Mouse (Mus musculus) kidney, embryonic 16.5 days (tissue): ENCODE data around the gene Olfr789. TPM values are rescaled to one million over a fixed set of nuclear protein-coding genes. Genes with fewer than 3 reads are reported as not detected.

Experiments
- polyA plus RNA-seq: library from polyadenylated mRNA; unstranded; fragments of >200 nt; fragmentation: Nextera tagmentation; extraction: Ambion mirVana; gene quantifications from 2 replicates; pipeline ENCODE4 v1.2.1, GENCODE M21; 2015

Gene Olfr789
- polyA plus RNA-seq, 1 experiment from 2014 or later = not detected

Other genes starting within 250 kb of the Olfr789 start
- not detected in 2 replicates for gene Olfr774, start 248.5 kb upstream of the Olfr789 start, polyA plus RNA-seq
- gene Olfr775, start 236.3 kb upstream of the Olfr789 start, polyA plus RNA-seq = not detected in 2 replicates
- gene Olfr776, start 225.6 kb upstream of the Olfr789 start, polyA plus RNA-seq = not detected in 2 replicates
- not detected in 2 replicates for gene Olfr777, start 213.3 kb upstream of the Olfr789 start, polyA plus RNA-seq
- gene Olfr780, start 166.6 kb upstream of the Olfr789 start, polyA plus RNA-seq = not detected in 2 replicates
- gene Olfr781, start 155.9 kb upstream of the Olfr789 start, polyA plus RNA-seq = not detected in 2 replicates
- not detected in 2 replicates for gene Olfr782, start 135.9 kb upstream of the Olfr789 start, polyA plus RNA-seq
- gene Olfr784, start 100.7 kb upstream of the Olfr789 start, polyA plus RNA-seq = 0.05 and 0.06 TPM in 2 replicates
- gene Olfr785, start 79.3 kb upstream of the Olfr789 start, polyA plus RNA-seq = not detected in 2 replicates
- not detected in 2 replicates for gene Olfr786, start 57.4 kb upstream of the Olfr789 start, polyA plus RNA-seq
- gene Olfr787, start 22.9 kb upstream of the Olfr789 start, polyA plus RNA-seq = not detected in 2 replicates
- not detected in 2 replicates for gene Olfr788, start 13.8 kb upstream of the Olfr789 start, polyA plus RNA-seq
- gene Olfr790, start 13.7 kb downstream of the Olfr789 start, polyA plus RNA-seq = not detected in 2 replicates
- not detected in 2 replicates for gene Olfr791, start 37.0 kb downstream of the Olfr789 start, polyA plus RNA-seq
- not detected in 2 replicates for gene Olfr792, start 54.4 kb downstream of the Olfr789 start, polyA plus RNA-seq
- not detected in 2 replicates for gene Olfr794, start 82.9 kb downstream of the Olfr789 start, polyA plus RNA-seq
- gene Olfr796, start 127.8 kb downstream of the Olfr789 start, polyA plus RNA-seq = not detected in 2 replicates
- not detected in 2 replicates for gene Olfr798, start 143.2 kb downstream of the Olfr789 start, polyA plus RNA-seq
- not detected in 2 replicates for gene Olfr799, start 152.7 kb downstream of the Olfr789 start, polyA plus RNA-seq
- not detected in 2 replicates for gene Olfr800, start 172.9 kb downstream of the Olfr789 start, polyA plus RNA-seq
- not detected in 2 replicates for gene Olfr801, start 189.1 kb downstream of the Olfr789 start, polyA plus RNA-seq
- 0.03 TPM in 1 of 2 replicates, not detected in the other for gene Olfr802, start 203.4 kb downstream of the Olfr789 start, polyA plus RNA-seq
- not detected in 2 replicates for gene Olfr803, start 209.5 kb downstream of the Olfr789 start, polyA plus RNA-seq
- gene Olfr804, start 218.5 kb downstream of the Olfr789 start, polyA plus RNA-seq = not detected in 2 replicates
- not detected in 2 replicates for gene Olfr805, start 244.6 kb downstream of the Olfr789 start, polyA plus RNA-seq